Mouse (Mus musculus) neutrophil, adult 5-6 weeks (primary cell): Measurements from ENCODE around the gene Smpd2. TPM values are rescaled to one million over a fixed set of nuclear protein-coding genes. Genes with fewer than 3 reads are reported as not detected.

Source experiments
- ATAC-seq: fragments of 151-379, 151-347 bp; 2 replicates; pipeline ENCODE4 v1.8.0; 2017; ENCODE audit warnings: mild to moderate bottlenecking, moderate TSS enrichment; ENCODE audit not compliant: insufficient number of reproducible peaks, poor library complexity, low FRiP score, severe bottlenecking; ENCODE audit errors: extremely low read depth
- total RNA-seq: library from RNA; stranded (forward); fragments of 200-1000 nt; gene quantifications from 2 replicates; pipeline ENCODE4 v1.2.3, GENCODE M21; 2017

Gene Smpd2
- total RNA-seq, 1 experiment from 2014 or later, result 24.4 TPM

GRCm38 (mm10) chr10:41491111-41491510 lies 942 bp upstream of the Smpd2 start:
- ATAC-seq, result no peak

- ATAC-seq, result no peak
Observed at GRCm38 (mm10) chr10:41490518-41490873, 327 bp upstream of the Smpd2 start.

DNA sequence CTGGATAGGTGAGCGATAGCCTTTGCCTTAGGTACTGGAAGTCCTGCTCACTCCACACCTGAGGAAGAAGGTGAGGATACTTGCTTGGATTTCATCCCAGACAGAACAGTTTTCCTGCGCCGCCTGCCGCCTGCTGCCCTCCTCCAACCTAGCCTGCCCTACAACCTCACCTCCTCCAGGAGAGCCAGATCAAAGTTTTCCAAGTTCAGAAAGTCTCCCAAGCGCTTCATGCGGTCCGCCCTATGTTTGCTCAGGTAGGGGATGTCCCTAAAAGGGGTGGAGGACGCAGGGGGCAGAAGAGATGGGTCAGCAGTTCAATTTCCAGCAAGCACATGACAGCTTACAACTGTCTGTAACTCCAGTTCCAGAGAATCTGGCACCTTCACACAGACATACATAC lies 875 bp downstream of the Smpd2 start:
- no peak for ATAC-seq

GRCm38 (mm10) chr10:41488877-41489276 lies 1.3 kb downstream of the Smpd2 start:
- ATAC-seq, result no peak

GRCm38 (mm10) chr10:41486506-41487170 lies 3.5 kb downstream of the Smpd2 start:
- ATAC-seq, result no peak

GRCm38 (mm10) chr10:41485778-41486177 lies 4.4 kb downstream of the Smpd2 start:
- no peak for ATAC-seq

- ATAC-seq, result no peak
Observed at GRCm38 (mm10) chr10:41482446-41482845, 7.7 kb downstream of the Smpd2 start.

DNA sequence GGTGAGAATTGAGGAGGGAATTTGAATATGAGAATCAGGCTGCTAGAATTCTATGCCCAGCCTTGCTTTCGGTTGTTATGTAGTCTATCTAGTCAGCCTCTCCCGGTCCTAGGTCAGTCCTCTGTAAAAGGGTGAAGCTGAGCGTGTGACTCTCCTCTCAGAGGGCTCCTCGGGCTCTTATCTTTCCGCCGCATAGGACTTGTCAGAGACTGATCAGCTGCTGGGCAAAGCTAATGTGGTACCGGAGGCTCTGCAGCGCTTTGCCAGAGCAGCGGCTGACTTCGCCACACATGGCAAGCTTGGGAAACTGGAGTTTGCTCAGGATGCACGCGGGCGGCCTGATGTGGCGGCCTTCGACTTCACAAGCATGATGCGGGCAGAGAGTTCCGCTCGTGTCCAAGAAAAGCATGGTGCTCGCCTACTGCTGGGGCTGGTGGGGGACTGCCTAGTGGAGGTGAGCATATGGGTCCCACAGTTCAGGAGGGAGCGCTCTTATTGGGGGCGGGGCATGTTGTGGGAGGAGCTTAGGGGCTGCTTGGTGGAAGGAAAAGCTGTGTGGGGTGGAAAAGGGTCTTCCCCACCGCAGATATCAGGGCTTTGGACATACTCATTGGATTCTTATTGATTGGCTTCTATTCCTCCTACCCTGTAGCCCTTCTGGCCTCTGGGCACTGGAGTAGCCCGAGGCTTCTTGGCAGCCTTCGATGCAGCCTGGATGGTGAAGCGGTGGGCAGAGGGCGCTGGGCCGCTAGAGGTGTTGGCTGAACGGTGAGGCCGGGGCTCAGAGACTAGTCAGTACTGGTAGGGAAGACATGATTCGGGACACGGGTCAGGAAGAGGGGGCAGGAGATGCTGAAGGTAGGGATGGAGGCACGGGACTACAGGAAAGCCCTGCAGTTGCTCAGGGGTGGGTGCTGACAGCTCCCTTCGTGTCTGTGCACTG lies 9.0 kb downstream of the Smpd2 start:
- no peak for ATAC-seq

GRCm38 (mm10) chr10:41479961-41480360 lies 10.2 kb downstream of the Smpd2 start:
- no peak for ATAC-seq

GRCm38 (mm10) chr10:41477278-41478181 lies 12.6 kb downstream of the Smpd2 start:
- ATAC-seq, result peak; percentile 55

GRCm38 (mm10) chr10:41477018-41477277 lies 13.2 kb downstream of the Smpd2 start:
- no peak for ATAC-seq

DNA sequence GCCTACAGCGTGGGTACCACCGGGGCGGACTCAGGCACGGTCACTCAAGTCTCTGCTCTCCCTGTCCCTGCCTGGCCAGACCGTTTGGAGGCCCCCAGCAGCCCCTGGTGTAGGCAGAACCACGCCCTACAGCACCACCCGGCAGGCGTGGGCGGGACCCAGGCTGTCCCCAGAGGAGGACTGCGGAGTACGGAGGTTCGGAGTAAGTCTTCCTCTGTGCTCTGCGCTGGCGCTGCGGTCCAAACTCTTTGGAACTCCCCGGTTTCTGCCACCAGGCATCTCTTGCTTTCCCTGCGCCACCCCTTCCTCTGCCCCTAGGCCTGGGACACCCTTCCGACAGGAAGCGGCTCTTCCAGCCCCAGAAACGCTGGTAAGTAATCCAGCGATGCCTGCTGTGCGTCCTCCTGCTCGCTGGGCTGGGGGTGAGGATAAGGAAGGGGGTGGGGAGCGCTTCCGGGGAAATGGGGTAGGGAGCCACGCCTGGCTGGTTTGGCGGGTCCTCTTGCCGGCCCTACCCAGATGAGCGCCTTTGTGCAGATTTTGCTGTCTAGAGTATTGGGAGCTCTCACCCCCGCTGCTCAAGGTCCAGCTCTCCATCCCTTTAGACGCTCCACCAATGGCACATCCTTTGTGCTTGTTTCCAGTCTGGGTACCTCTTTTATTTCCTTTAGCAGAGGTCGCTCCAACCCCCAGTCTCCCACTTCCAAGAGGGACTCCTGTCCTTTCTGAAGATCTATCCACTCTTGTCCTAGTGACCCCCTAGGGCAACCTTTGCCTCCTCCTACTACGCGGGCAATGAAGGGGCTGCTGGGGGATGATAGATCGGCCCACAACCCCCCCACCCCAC lies 13.8 kb downstream of the Smpd2 start, which contains the start of gene Mical1:
TSS of gene Mical1 (plus strand) at position 144 of the 847 bp plus-strand sequence.
- ATAC-seq, result peak; percentile 42

GRCm38 (mm10) chr10:41474981-41475391 lies 15.2 kb downstream of the Smpd2 start:
- no peak for ATAC-seq

- peak; percentile 58 for ATAC-seq
Observed at GRCm38 (mm10) chr10:41473782-41474468, 16.2 kb downstream of the Smpd2 start.

DNA sequence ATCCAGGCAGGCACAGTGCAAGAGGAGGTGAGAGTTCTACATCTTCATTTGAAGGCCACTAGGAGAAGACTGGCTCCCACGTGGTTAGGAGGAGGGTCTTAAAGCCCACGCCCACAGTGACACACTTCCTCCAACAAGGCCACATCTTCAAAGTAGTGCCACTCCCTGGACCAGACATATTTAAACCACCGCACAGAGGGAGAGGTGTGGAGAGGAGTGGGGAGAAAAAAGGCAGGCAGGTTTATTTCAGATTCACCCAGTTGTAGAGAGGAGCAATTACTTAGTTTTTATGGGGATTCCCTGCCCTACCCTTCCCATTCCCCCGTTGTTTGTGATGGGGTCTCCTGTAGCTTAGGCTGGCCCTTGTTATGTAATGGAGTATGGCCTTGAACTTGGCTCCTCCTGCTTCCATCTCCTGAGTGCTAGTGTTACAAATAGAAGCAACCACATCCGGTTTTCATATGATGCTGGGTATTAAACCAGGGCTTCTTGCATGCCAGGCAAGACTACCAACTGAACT lies 17.1 kb downstream of the Smpd2 start:
- no peak for ATAC-seq

GRCm38 (mm10) chr10:41472534-41472933 lies 17.6 kb downstream of the Smpd2 start:
- ATAC-seq, result no peak

DNA sequence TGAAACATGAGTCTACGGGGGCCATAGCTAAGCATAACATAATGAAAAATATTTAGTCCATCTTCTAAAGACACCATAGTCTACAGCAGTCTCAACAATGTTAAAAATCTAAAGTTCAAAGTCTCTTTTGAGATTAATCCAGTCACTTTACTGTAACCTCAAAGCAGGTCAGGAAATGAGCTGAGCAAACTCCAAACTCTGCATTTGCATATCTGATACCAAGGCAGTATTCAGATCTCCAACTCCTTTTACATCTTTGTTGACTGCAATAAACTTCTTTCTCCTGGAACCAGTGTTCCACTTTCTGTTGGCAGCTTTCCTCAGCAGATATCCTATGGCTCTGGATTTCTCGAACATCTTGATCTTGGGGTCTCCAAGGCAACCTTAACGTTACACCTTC lies 19.5 kb downstream of the Smpd2 start:
- no peak for ATAC-seq

DNA sequence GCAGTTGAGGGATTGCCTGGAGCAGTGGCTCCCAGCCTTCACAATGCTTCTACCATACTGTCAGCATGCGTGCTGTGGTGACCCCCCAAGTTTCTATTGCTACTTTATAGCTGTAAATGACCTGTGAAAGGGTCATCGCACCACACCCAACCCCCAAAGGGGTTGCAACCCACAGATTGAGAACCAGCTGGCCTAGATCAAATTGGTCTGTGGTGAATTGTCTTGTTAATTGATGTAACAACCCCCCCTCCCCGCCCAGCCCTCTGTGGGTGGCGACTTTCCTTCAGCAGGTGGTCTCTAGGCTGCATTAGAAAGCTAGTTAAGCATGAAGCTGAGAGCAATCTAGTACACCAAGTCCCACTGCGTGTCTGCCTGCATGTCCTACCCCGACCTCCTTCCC lies 22.8 kb downstream of the Smpd2 start:
- ATAC-seq, result no peak
